Mouse (Mus musculus) kidney, adult 2 months (tissue): ENCODE data around the gene Gpr149. TPM values are rescaled to one million over a fixed set of nuclear protein-coding genes. Genes with fewer than 3 reads are reported as not detected.

ENCODE experiments used
- DNase-seq: peaks from one replicate; pipeline ENCODE4 v3.0.0; 2021
- H3K27ac ChIP-seq: fragments of 200-500 bp; 2 replicates; pipeline ENCODE4 v1.5.1; 2012; ENCODE audit warnings: low read depth, low read length, control low read depth, inconsistent platforms; ENCODE audit not compliant: insufficient read depth
- H3K27me3 ChIP-seq: fragments of 200-500 bp; replicated peaks from 2 replicates; pipeline ENCODE4 v1.6.1; 2012; ENCODE audit warnings: mild to moderate bottlenecking, moderate library complexity, low read length, inconsistent platforms; ENCODE audit not compliant: control insufficient read depth, insufficient read depth
- H3K36me3 ChIP-seq: fragments of 200-500 bp; 2 replicates; pipeline ENCODE4 v1.6.1; 2012; ENCODE audit warnings: mild to moderate bottlenecking, moderate library complexity, low read length, inconsistent platforms; ENCODE audit not compliant: control insufficient read depth, insufficient read depth
- H3K4me1 ChIP-seq: fragments of 200-500 bp; 2 replicates; pipeline ENCODE4 v1.6.1; 2011; ENCODE audit warnings: low read length; ENCODE audit not compliant: control insufficient read depth, insufficient read depth
- H3K4me3 ChIP-seq: fragments of 200-500 bp; 2 replicates; pipeline ENCODE4 v1.5.1; 2011; ENCODE audit warnings: mild to moderate bottlenecking, low read depth, low read length, control low read depth; ENCODE audit not compliant: insufficient read depth
- CTCF ChIP-seq: fragments of 200-500 bp; conservative IDR thresholded peaks from 2 replicates; pipeline ENCODE4 v1.5.1; 2011; ENCODE audit warnings: low read depth, mild to moderate bottlenecking, control low read depth, low read length, moderate library complexity, mixed read lengths; ENCODE audit not compliant: insufficient read depth, insufficient read length
- POLR2A ChIP-seq: fragments of 200-500 bp; IDR thresholded peaks from one replicate; pipeline ENCODE4 v1.6.1; 2011; ENCODE audit warnings: low read depth, low read length, control low read depth
- WGBS: fragments of 180-500 bp; shearing (Covaris S2); methylation state at CpG from one replicate; pipeline ENCODE4 v1.1.7; 2018; 5-methylcytosine and 5-hydroxymethylcytosine counted together
- polyA plus RNA-seq: library from polyadenylated mRNA; depleted of rRNA; stranded (reverse); fragments of >200 nt; gene quantifications from 2 replicates; pipeline ENCODE4 v1.2.3, GENCODE M21; 2012; rRNA removed

The Gpr149 gene
- polyA plus RNA-seq, 1 experiment = not detected

DNA sequence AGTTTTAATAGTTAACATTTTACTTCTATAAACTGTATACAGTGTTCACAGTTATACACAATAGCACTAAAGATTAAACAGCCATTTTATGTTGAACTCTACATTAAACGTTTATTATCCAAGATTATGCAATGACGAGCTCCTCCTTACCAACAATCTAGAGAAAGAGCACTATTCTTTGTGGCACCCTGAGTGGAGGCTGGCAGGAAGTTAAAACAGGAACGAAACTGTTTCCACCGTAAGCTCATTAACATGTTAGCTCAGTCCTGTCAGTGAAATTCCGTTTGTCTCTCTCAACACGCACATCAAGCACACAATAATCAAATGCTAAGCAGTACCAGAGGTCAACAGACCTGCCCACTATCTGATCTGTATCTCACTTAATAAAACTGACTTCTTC lies 112.4 kb downstream of the Gpr149 start:
- Histone ChIP-seq H3K36me3 (peaks cover 12% of the 10 kb centered on the region), H3K4me3 (no peak overlapping the region), H3K27me3 (no peaks in the 10 kb centered on the region), H3K4me1 (no peaks in the 10 kb centered on the region), H3K27ac (no peak overlapping the region)
- 80% methylated on average over 6 of the region's 6 CpGs for WGBS
- no peak for DNase-seq
- no peak for TF ChIP-seq POLR2A
- no peak for TF ChIP-seq CTCF

DNA sequence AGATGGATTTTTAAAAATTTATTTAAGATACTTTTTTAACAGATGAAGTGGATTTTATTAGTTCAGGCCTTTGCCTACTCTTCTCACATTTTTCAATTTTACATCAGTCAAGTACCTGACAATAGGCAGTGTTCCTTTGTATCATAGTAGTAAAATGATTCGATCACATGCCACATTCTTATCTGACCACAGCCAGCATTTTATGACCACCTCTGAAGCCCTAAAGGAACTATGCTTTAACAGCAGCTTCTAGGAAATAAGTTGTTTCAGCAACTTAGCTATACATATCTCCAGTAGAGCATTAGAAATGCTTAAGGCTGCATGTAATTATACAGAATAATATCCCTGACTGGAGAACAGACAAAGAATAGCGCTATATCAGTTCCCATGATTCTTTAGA lies 120.6 kb downstream of the Gpr149 start:
- DNase-seq = no peak
- H3K4me1 ChIP-seq = no peaks in the 10 kb centered on the region
- H3K27me3 ChIP-seq = no peaks in the 10 kb centered on the region
- H3K36me3 ChIP-seq = peaks cover 1% of the 10 kb centered on the region
- no peak overlapping the region for H3K4me3 ChIP-seq
- TF ChIP-seq POLR2A (no peak), CTCF (no peak)
- no peak overlapping the region for H3K27ac ChIP-seq
- 96% methylated on average over 2 of the region's 2 CpGs for WGBS

Other genes with a start within 250 kb of the Gpr149 start
- 3.7 and 5.2 TPM in 2 replicates for gene Dhx36, start 98.1 kb downstream of the Gpr149 start, polyA plus RNA-seq